Mouse (Mus musculus) kidney, adult 10 weeks (tissue): ENCODE results near the gene Nmu. TPM values are rescaled to one million over a fixed set of nuclear protein-coding genes. Genes with fewer than 3 reads are reported as not detected.

ENCODE experiments used
- polyA plus RNA-seq: library from polyadenylated mRNA; stranded (reverse); fragments of 350-450 nt; fragmentation: Illumina TruSeq; extraction: RNeasy Lipid Tissue Mini Kit (QIAGEN cat#74804); gene quantifications from one replicate; pipeline ENCODE4 v1.2.3, GENCODE M21; 2014; ENCODE audit warnings: low read depth, low replicate concordance

Nmu gene
- not detected for polyA plus RNA-seq

DNA sequence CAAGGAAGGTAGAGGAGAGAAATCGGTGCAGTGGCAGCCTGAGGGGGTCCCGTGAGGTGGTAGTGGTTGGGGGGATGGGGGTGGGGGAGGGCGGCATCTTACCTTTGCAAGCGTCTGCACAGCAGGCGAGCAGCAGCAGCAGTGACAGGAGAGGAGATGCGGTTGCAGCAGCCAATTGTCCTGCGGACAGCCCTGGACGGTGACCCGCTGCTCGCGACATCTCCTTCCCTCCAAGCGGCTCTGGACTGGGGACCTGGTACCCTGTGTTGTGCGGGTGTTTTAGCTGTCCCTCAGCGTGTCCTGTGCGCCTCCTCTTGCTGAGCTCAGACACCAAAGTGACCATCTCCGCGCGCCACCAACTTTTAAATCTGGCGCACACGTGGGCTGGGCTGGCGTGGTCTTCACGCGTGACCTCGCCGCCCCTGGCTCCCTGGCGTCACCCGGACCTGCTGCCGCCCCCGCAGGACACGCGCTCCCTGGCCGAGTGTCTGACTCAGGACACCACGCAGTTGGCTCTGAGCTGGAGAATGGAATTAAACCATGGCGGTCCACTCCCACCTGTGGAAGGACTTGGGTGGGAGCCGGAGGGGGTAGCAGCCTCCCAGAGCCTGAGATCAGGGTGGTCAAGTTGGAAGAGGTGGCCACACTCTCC is at the start of gene Nmu:
Nmu (minus strand) TSS at position 336 of the 652 bp plus-strand sequence.

DNA sequence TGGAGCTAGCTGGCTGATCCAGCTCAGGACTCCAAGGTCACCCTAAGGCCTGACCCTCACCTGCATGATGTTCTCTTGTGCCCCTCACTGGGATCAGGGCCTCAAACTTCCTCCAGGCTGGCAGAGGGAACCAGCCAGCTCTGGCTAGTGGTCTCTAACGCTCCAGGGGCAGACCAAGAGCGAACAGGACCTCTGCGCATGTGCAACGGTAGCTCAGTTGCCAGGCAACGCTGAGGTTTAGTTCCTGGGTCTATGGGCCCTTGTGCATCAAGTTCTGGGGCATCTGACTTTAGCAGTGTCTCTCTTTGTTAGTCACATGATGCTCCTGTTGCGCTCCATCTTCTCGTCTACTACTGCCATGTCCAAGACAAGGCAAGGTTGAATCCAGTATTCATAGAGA is 32.6 kb downstream of the Nmu start, which contains the start of gene Pdcl2:
Pdcl2 (minus strand) TSS at position 204 of the 400 bp plus-strand sequence.

DNA sequence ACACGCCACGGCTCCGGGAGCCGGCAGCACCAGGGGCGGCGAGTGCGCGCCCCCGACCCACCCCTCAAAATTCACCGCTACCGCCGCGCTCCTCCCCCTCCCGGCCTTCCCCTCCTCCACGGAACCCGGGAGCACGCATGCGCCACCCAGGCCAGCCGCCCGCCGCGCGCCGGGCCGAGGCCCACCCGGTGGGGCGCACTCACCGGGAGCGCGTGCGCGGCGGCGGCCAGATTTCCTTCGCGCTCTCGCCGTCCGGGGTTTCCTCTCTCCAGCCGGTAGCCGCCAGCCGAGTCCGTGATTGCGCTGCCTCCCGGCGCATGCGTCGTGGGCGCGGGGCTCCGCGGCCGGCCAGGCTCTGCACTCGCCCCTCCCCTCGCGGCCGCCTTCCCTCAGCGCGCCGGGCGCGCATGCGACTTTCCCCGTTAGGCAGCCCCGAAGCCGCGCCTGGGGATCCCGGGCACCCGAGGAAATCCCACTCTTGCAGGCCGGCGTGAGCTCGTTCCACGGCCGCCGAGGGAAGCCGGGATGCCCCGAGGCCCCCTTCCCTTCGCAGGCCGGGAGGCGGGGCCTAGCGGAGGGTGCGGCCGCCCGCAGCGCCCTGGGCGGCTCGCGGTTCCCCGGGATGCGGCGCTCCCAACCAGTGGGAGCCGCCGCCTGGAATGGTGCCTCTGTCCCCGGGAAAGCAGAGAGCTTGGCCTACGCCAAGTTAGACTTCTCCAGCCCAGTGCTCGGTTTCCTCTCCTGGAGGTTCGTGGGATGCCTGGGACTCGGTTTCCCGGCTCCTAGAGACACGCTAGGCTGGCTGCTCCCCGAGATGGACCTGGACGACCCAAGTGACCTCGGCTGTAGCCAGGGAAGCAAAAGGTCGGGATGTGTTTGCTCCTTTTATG is 58.9 kb downstream of the Nmu start, which contains the start of gene Clock:
Clock (minus strand) TSS at position 341 of the 890 bp plus-strand sequence.

Other genes with a start within 250 kb of the Nmu start
- gene Srd5a3, start 223.5 kb downstream of the Nmu start, polyA plus RNA-seq: 19.0 TPM
- 105 TPM for gene Tmem165, start 179.9 kb downstream of the Nmu start, polyA plus RNA-seq
- 65.2 TPM for gene Clock, start 59.0 kb downstream of the Nmu start, polyA plus RNA-seq
- gene Pdcl2, start 32.6 kb downstream of the Nmu start, polyA plus RNA-seq: 1.1 TPM
- not detected for gene Gm7271, start 120.3 kb upstream of the Nmu start, polyA plus RNA-seq
- gene Exoc1, start 165.5 kb upstream of the Nmu start, polyA plus RNA-seq: 69.4 TPM
- 7.1 TPM for gene Cep135, start 224.9 kb upstream of the Nmu start, polyA plus RNA-seq